Mouse (Mus musculus): ENCODE data around the gene Prdm10. TPM values are rescaled to one million over a fixed set of nuclear protein-coding genes. Genes with fewer than 3 reads are reported as not detected.

The Prdm10 gene
- polyA plus RNA-seq, 1 experiment from 2014 or later = 1.2 TPM

DNA sequence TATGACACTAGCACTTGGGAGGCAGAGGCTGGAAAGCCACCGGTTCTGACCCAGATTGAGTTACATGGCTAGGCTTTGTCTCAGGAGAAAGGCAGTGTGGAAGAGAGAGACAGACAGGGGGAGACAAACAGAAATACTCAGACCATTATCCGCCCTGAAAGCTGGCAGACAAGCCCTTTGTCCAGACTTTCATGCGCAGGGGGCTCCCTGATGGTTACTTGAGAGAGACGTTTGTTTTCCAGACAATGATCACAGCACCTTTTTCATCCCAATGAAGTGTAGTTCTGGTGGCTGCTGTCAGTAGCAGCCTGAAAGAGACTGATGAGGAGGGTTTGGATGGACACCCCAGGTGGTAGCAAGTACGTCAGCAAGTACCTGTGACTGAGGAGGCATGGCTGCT lies 38.6 kb downstream of the Prdm10 start:
- no peak overlapping the region for H3K4me3 ChIP-seq (ENCODE audit: low read depth, low read length)
- H3K27ac ChIP-seq (ENCODE audit: low read depth, low read length) = no peak overlapping the region
- H3K4me2 ChIP-seq (replicated peaks; ENCODE audit: low read depth) = no peak overlapping the region
- H3K9me3 ChIP-seq (ENCODE audit: control insufficient read depth) = no peaks in the 10 kb centered on the region
- H3K36me3 ChIP-seq (ENCODE audit: control insufficient read depth, insufficient read depth) = no peaks in the 10 kb centered on the region
- ATAC-seq = no peak
- TF ChIP-seq CTCF (IDR thresholded peaks at IDR 0.05; ENCODE audit: low read depth) = no peak
- H3K27me3 ChIP-seq (replicated peaks; ENCODE audit: control insufficient read depth, insufficient read depth, low read length) = no peaks in the 10 kb centered on the region
- 79% methylated on average over 5 of the region's 5 CpGs for WGBS
- 0 out of 2 replicates have a peak, but pooled peaks cover 3% of the 10 kb centered on the region for H3K4me1 ChIP-seq (replicated peaks; ENCODE audit: control insufficient read depth, insufficient read depth, low read length)
- no peak overlapping the region for H3K9ac ChIP-seq (ENCODE audit: low read depth, low read length)

DNA sequence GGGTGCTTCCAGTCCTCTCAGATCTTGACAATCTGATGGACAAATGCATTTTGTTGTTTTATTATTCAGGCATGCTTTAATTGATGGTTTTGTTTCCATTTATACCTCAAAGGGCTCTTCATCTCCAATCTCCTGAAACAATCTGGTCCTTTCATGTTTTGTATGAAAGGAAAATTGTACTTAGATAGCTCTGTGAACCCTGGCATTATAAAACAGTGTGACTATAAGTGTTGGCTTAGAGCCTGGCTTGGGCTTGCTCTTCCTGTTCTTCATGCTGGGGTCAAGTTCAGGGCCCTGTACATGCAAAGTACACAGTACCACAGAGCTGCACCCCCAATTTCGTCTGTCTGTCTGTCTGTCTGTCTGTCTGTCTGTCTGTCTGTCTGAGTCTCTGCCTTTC lies 40.4 kb downstream of the Prdm10 start:
- no peak for TF ChIP-seq CTCF (IDR thresholded peaks at IDR 0.05; ENCODE audit: low read depth)
- H3K4me2 ChIP-seq (replicated peaks; ENCODE audit: low read depth) = no peak overlapping the region
- no peaks in the 10 kb centered on the region for H3K9me3 ChIP-seq (ENCODE audit: control insufficient read depth)
- no peak overlapping the region for H3K27ac ChIP-seq (ENCODE audit: low read depth, low read length)
- H3K9ac ChIP-seq (ENCODE audit: low read depth, low read length) = no peak overlapping the region
- H3K36me3 ChIP-seq (ENCODE audit: control insufficient read depth, insufficient read depth) = no peaks in the 10 kb centered on the region
- WGBS = 39% methylated on average over 1 of the region's 1 CpGs
- no peak overlapping the region for H3K4me3 ChIP-seq (ENCODE audit: low read depth, low read length)
- H3K4me1 ChIP-seq (replicated peaks; ENCODE audit: control insufficient read depth, insufficient read depth, low read length) = 0 out of 2 replicates have a peak, but pooled peaks cover 3% of the 10 kb centered on the region
- no peak for ATAC-seq
- no peaks in the 10 kb centered on the region for H3K27me3 ChIP-seq (replicated peaks; ENCODE audit: control insufficient read depth, insufficient read depth, low read length)

- 39% methylated on average over 4 of the region's 4 CpGs for WGBS
- no peak for ATAC-seq
Observed at GRCm38 (mm10) chr9:31321526-31321925, 41.2 kb downstream of the Prdm10 start.

DNA sequence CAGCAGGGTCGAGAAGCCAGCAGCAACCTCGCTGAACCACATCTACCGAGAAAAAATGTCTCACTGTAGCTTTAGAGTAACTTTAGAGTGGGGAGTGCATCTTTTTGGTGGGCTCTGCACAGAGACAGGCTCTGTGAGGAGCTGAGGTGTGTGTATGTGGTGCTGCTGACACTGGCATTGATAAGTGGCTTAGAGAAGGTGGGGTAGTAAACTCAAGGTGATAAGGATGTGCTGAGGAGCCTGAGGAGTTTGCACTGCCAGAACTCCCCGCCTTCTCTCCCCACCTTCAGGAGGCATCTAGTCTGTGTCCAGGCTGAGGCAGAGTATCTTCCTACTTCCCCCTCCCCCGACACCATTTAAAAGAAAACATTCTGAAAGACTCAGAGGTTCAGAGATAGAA lies 41.8 kb downstream of the Prdm10 start:
- Histone ChIP-seq H3K9me3 (ENCODE audit: control insufficient read depth) (no peaks in the 10 kb centered on the region), H3K4me2 (replicated peaks; ENCODE audit: low read depth) (no peak overlapping the region), H3K27ac (ENCODE audit: low read depth, low read length) (no peak overlapping the region), H3K36me3 (ENCODE audit: control insufficient read depth, insufficient read depth) (peaks cover 3% of the 10 kb centered on the region), H3K4me1 (replicated peaks; ENCODE audit: control insufficient read depth, insufficient read depth, low read length) (0 out of 2 replicates have a peak, but pooled peaks cover 3% of the 10 kb centered on the region), H3K27me3 (replicated peaks; ENCODE audit: control insufficient read depth, insufficient read depth, low read length) (no peaks in the 10 kb centered on the region), H3K9ac (ENCODE audit: low read depth, low read length) (no peak overlapping the region), H3K4me3 (ENCODE audit: low read depth, low read length) (no peak overlapping the region)
- ATAC-seq = no peak
- TF ChIP-seq CTCF (IDR thresholded peaks at IDR 0.05; ENCODE audit: low read depth) = no peak
- 46% methylated on average over 5 of the region's 5 CpGs for WGBS

More at GRCm38 (mm10) chr9:31321526-31321925, 41.2 kb downstream of the Prdm10 start:
- Histone ChIP-seq H3K4me3 (ENCODE audit: low read depth, low read length) (no peak overlapping the region), H3K27me3 (replicated peaks; ENCODE audit: control insufficient read depth, insufficient read depth, low read length) (no peaks in the 10 kb centered on the region), H3K4me2 (replicated peaks; ENCODE audit: low read depth) (no peak overlapping the region), H3K36me3 (ENCODE audit: control insufficient read depth, insufficient read depth) (no peaks in the 10 kb centered on the region), H3K9ac (ENCODE audit: low read depth, low read length) (no peak overlapping the region), H3K27ac (ENCODE audit: low read depth, low read length) (no peak overlapping the region), H3K9me3 (ENCODE audit: control insufficient read depth) (no peaks in the 10 kb centered on the region), H3K4me1 (replicated peaks; ENCODE audit: control insufficient read depth, insufficient read depth, low read length) (0 out of 2 replicates have a peak, but pooled peaks cover 3% of the 10 kb centered on the region)
- TF ChIP-seq CTCF (IDR thresholded peaks at IDR 0.05; ENCODE audit: low read depth) = no peak

DNA sequence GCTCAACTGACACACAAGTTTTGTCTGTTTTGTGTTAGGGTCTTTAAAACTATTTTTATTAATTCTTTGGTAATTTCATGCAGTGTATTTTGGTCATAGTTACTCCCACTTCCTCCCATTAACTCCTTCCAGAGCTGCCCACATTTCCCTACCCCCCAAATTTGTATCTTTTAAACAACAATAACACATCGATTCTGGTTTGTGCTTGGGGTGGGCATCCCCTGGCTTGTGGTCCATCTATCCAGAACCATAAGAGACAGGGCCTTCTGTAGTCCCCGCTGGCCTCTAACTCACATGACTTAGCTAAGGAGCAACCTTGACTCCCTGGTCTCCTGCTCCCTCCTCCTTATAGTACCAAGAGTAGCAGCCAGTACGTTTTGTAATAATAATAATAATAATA lies 50.5 kb downstream of the Prdm10 start:
- H3K27me3 ChIP-seq (replicated peaks; ENCODE audit: control insufficient read depth, insufficient read depth, low read length) = no peaks in the 10 kb centered on the region
- H3K9me3 ChIP-seq (ENCODE audit: control insufficient read depth) = no peaks in the 10 kb centered on the region
- no peak overlapping the region for H3K4me2 ChIP-seq (replicated peaks; ENCODE audit: low read depth)
- ATAC-seq = no peak
- no peak overlapping the region for H3K27ac ChIP-seq (ENCODE audit: low read depth, low read length)
- H3K36me3 ChIP-seq (ENCODE audit: control insufficient read depth, insufficient read depth) = peaks cover 21% of the 10 kb centered on the region
- H3K4me1 ChIP-seq (replicated peaks; ENCODE audit: control insufficient read depth, insufficient read depth, low read length) = no peaks in the 10 kb centered on the region
- no peak overlapping the region for H3K4me3 ChIP-seq (ENCODE audit: low read depth, low read length)
- no peak for TF ChIP-seq CTCF (IDR thresholded peaks at IDR 0.05; ENCODE audit: low read depth)
- WGBS = 85% methylated on average over 3 of the region's 3 CpGs
- no peak overlapping the region for H3K9ac ChIP-seq (ENCODE audit: low read depth, low read length)

- Histone ChIP-seq H3K27ac (ENCODE audit: low read depth, low read length) (no peak overlapping the region), H3K4me1 (replicated peaks; ENCODE audit: control insufficient read depth, insufficient read depth, low read length) (no peaks in the 10 kb centered on the region), H3K36me3 (ENCODE audit: control insufficient read depth, insufficient read depth) (peaks cover 25% of the 10 kb centered on the region), H3K27me3 (replicated peaks; ENCODE audit: control insufficient read depth, insufficient read depth, low read length) (no peaks in the 10 kb centered on the region), H3K9ac (ENCODE audit: low read depth, low read length) (no peak overlapping the region), H3K4me2 (replicated peaks; ENCODE audit: low read depth) (no peak overlapping the region), H3K9me3 (ENCODE audit: control insufficient read depth) (no peaks in the 10 kb centered on the region), H3K4me3 (ENCODE audit: low read depth, low read length) (no peak overlapping the region)
- no peak for ATAC-seq
- no peak for TF ChIP-seq CTCF (IDR thresholded peaks at IDR 0.05; ENCODE audit: low read depth)
- 63% methylated on average over 4 of the region's 4 CpGs for WGBS
Observed at GRCm38 (mm10) chr9:31331246-31331645, 50.9 kb downstream of the Prdm10 start.

- Histone ChIP-seq H3K36me3 (ENCODE audit: control insufficient read depth, insufficient read depth) (peaks cover 29% of the 10 kb centered on the region), H3K27ac (ENCODE audit: low read depth, low read length) (no peak overlapping the region), H3K4me2 (replicated peaks; ENCODE audit: low read depth) (no peak overlapping the region), H3K4me3 (ENCODE audit: low read depth, low read length) (no peak overlapping the region), H3K4me1 (replicated peaks; ENCODE audit: control insufficient read depth, insufficient read depth, low read length) (no peaks in the 10 kb centered on the region), H3K9me3 (ENCODE audit: control insufficient read depth) (no peaks in the 10 kb centered on the region), H3K9ac (ENCODE audit: low read depth, low read length) (no peak overlapping the region), H3K27me3 (replicated peaks; ENCODE audit: control insufficient read depth, insufficient read depth, low read length) (no peaks in the 10 kb centered on the region)
- peak; percentile 70 for TF ChIP-seq CTCF (IDR thresholded peaks at IDR 0.05; ENCODE audit: low read depth)
- WGBS = 63% methylated on average over 3 of the region's 3 CpGs
- no peak for ATAC-seq
Observed at GRCm38 (mm10) chr9:31331906-31332305, 51.6 kb downstream of the Prdm10 start.

Data from intestine, postnatal 0 days (tissue).